Mouse (Mus musculus) inflammation-experienced regulatory T-cells, adult 6 months (primary cell): ENCODE measurements around the gene Krtcap2. TPM values are rescaled to one million over a fixed set of nuclear protein-coding genes. Genes with fewer than 3 reads are reported as not detected.
"Not testable (repeated sequence)": the region's sequence is repeated elsewhere in the genome, so short reads cannot be mapped to it uniquely, and the experiment has no call there.

Experiments
- ATAC-seq: one replicate; pipeline ENCODE4 v1.8.0; 2017
- polyA plus RNA-seq, 3 experiments: library from polyadenylated mRNA; unstranded; fragments of 100-300 nt; shearing (Covaris generic); gene quantifications; one replicate each; pipeline ENCODE4 v1.2.1; 2017

Krtcap2 gene
- polyA plus RNA-seq: 100 to 1,000 TPM; 271 to 458 (median 303) TPM

DNA sequence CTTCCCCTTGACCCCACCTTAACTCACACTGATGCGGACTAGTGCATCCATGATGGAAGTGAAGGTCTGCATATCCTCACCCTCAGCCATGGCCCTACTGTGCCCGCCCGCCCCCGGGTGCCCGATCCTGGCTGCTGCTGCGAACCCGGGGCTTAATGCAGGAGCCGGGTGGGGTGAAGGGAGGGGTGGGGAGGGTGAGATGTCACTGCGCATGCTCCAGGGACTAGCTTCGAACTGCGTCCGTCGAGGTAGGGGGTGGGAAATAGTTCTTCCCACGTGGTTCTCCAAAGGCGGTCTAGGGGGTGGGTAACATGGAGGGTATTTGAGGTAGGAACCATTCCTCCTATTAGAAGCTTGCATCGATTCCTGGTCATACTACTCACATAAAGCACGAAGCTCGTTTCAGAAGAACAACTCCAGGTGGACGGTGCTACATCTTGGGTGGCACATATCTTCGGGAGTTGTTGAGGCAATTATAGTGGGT, at the start of gene Krtcap2:
TSS of gene Krtcap2 (plus strand) at position 279 of the 484 bp plus-strand sequence.
- peak; percentile 14 for ATAC-seq

GRCm38 (mm10) chr3:89195979-89196877, 49.5 kb upstream of the Krtcap2 start:
- ATAC-seq: peak; percentile 92

GRCm38 (mm10) chr3:89199839-89200238, 45.9 kb upstream of the Krtcap2 start:
- no peak for ATAC-seq

DNA sequence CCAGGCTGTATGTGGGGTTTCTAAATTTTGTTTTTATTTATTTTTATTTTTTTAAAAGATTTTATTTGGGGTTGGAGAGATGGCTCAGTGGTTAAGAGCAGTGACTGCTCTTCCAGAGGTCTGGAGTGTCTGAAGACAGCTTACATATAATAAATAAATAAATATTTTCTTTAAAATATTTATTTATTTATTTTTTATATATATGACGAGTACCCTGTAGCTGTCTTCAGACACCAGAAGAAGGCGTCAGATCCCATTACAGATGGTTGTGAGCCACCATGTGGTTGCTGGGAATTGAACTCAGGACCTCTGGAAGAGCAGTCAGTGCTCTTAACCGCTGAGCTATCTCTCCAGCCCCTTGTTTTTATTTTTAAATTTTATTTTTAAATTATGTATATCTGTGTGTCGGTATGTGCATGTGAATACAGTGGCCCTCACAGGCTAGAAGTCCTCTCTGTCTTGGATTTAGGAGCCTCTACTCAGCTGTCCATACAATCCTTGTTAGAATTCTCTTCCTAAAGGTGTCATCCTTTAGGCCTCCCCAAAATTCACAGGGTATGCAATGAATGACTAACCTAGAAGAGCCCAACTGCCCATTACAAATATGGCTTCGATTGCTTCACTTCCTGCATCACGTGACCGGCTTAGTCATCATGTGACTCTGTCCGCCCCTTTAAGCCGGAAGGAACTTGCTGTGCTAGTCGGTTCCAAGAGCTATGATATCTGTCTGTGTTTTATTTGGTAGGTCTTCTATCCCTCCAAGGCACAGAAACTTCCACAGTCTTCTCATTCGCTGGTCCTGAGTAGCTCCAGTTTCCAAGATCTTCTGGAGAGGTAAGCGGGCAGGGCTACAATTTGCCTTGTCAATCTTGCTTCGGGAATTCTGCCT, 43.3 kb upstream of the Krtcap2 start, which contains the start of gene Gba:
TSS of gene Gba (plus strand) at position 676 of the 889 bp plus-strand sequence.
- ATAC-seq: peak; percentile 91

DNA sequence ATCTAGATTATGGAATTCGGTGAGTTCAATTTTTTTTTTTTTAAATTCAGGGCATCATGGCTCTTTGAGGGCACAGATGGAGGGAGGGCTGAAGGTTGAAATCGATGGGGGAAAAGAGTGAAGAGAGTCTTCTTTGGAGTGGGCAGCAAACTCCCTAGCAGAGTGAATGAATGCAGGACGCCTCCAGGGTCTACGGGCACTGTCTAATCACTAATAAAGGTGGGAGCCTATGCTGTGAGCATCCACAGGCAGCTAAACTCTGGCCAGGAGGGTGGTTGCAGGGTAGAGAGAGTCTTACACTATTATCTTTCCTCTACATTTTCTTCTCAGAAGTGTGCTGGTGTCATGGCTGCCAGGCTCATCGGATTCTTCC, 42.6 kb upstream of the Krtcap2 start:
- ATAC-seq: no peak

DNA sequence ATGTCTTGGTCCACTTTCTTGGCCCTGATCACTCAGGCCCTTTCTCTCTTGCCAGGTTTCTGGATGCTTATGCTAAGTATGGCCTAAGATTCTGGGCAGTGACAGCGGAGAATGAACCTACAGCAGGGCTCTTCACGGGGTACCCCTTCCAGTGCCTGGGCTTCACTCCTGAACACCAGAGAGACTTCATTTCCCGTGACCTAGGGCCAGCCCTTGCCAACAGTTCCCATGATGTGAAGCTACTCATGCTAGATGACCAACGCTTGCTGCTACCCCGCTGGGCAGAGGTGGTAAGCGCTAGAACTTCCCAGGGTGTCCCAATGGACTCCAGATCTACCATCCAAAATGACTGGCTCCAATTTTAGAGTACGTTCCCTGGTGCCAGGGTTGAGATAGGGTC, 39.7 kb upstream of the Krtcap2 start:
- no peak for ATAC-seq

DNA sequence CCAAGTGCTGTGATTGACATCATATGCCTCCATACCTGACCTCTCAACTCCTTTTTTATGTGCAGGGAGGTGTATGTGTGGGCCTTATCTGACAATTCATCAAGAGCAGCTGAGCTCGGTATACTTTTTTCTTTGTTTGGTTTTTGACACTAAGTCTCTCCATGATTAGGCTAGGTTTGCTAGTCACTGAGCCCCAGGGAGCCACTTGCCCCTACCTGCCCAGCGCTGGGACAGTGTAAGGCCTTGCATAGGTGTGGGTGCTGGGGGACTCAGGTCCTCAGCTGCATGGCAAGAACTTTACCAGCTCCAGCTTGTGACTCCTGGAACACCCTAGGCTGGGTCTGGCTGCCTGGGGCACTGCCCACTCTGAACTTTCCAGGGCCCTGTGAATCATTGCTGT, 39.1 kb upstream of the Krtcap2 start:
- ATAC-seq: no peak

- ATAC-seq: no peak
Measured at GRCm38 (mm10) chr3:89208075-89208657, 37.6 kb upstream of the Krtcap2 start.

GRCm38 (mm10) chr3:89208736-89209135, 37.0 kb upstream of the Krtcap2 start:
- no peak for ATAC-seq

DNA sequence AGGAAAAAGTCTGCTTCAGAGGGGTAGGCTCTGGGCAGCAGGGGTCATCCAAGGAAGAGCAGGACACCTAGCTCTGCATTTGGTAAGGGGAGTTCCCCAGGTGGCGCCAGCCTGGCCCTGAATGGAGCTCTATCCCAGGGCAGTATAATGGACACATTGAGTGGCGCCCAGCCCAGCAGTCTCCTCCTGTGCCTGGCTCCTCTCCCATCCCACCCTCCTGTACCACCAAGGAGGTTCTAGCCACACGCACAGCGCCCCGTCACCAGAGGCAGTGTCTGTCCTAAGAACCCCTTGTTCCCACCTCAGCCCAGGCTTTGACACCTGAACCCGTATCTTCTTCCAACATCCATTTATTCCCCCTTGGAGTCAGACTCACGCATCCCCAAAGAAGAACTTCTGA, 36.0 kb upstream of the Krtcap2 start:
- ATAC-seq: no peak

GRCm38 (mm10) chr3:89210162-89210561, 35.6 kb upstream of the Krtcap2 start:
- no peak for ATAC-seq

GRCm38 (mm10) chr3:89210731-89211130, 35.0 kb upstream of the Krtcap2 start:
- no peak for ATAC-seq

- peak; percentile 86 for ATAC-seq
Measured at GRCm38 (mm10) chr3:89213803-89214530, 31.8 kb upstream of the Krtcap2 start.

- ATAC-seq: peak; percentile 51
Measured at GRCm38 (mm10) chr3:89214681-89215411, 30.9 kb upstream of the Krtcap2 start, which contains the start of gene Thbs3. Gene Thbs3, plus strand, starts transcription at chr3:89215180.

DNA sequence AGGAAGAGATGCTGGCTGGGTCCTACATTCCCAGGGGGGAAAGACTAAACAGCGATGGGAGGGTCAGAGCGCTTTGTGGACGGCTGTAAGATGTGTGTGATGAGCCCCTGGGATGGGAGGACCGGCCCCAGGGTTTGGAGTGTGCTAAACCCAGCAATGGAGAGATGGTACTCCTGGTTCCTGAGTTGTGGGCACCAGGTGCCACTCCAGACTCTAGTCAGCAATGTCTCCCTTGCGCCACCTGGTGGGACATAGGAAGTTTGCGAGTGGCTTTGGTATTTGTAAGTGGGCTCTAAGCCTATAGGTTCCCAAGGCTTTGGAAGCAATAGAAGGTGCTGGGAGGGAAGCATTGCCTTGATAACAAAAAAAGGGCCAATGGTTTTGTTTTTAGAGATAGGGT, 29.9 kb upstream of the Krtcap2 start:
- peak; percentile 39 for ATAC-seq

DNA sequence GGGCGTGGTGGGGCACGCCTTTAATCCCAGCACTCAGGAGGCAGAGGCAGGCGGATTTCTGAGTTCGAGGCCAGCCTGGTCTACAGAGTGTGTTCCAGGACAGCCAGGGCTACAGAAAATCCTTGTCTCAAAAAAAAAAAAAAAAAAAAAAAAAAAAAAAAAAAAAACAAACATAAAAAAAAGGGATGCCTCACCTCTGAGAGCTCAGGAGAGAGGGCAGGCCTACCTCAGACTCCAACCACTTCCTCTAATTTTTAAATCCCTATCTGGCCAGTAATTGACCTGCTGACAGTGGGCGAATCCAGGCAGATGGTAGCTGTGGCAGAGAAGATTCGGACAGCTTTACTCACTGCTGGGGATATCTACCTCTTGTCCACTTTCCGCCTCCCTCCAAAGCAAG, 29.4 kb upstream of the Krtcap2 start:
- not testable (repeated sequence) for ATAC-seq

DNA sequence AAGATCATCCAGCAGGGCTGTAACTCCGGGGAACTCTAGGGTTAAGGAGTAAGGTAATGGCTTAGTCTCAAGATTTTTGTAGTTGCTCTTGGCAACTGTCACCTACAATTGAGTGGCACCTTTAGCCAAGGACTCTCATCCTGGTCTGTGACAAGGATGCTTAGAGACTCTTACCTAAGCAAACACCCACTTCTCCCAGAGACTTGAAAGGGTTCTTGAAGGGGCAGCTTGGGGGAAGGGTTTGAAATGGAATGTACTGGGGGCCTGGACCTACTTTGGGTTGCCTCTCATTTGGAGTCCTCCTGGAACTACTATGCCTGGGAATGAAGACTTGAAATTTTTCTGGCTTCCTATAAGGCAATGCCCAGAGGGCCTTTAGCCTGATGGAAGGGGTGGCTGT, 27.5 kb upstream of the Krtcap2 start:
- no peak for ATAC-seq

DNA sequence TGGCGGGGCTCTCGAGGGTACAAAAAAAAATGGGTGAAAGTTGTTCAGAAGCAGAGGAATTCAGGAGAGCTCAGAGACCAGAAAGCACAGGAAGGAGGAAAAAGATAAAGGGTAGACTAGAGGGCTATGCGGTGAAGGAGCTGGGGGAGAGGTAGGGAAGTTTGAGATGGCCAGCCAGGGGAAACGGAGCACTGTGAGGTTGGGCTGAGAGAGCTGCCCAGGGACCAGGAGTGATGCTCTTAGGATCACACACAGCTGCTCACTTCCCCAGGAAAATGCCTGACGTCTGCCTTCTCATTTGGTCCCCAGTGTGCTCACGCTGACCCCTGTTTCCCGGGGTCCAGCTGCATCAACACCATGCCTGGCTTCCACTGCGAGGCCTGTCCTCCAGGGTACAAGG, 26.2 kb upstream of the Krtcap2 start:
- no peak for ATAC-seq

- no peak for ATAC-seq
Measured at GRCm38 (mm10) chr3:89221167-89221566, 24.6 kb upstream of the Krtcap2 start.

- no peak for ATAC-seq
Measured at GRCm38 (mm10) chr3:89224796-89225195, 21.0 kb upstream of the Krtcap2 start.

DNA sequence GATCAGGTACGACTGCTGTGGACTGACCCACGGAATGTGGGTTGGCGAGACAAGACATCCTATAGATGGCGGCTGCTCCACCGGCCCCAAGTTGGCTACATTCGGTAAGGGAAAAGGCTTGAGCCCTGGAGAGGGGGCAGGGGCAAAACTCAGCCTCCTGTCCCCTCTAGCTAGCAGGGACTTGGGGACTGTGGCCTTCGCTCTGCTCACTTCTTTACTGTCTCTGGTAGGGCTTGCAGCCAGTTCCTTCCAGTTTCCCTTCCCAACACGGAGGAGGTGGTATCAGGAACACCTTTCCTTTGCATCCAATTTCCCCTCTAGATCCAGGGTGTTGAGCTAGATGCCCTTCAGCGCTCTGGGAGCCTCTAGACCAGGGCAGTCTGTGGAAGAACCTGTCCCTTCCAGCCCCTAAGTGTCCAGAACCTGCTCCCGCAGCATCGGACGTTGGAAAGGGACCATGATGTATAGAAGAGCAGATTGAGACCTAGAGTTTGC, 20.4 kb upstream of the Krtcap2 start:
- ATAC-seq: no peak
